Mouse (Mus musculus) right cerebral cortex, postnatal 10 days (tissue): ENCODE results near the gene Klhl29.

Source experiments
- DNase-seq, 2 experiments: peaks; one replicate each; pipeline ENCODE4 v3.0.0; 2021; ENCODE audit warnings: low spot score in 2 of 2

Gene Klhl29

DNA sequence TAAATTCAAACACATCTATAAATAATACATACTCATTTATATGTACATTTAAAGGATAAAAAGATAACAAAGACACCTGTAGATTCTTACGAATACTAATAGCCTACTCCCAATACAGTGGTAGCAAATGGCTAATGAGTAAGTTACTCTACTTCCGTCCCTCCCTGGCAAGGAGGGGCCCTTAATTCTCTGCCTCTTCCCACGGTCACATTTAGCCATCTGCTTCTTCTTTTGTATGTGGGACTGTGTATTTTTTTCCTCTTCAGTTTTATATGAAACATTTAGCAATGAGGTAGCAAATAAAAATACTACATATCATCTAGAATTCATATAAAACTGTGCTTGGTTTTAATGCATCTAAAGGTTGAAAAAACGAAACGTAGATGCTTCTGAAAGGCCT lies 73.6 kb downstream of the Klhl29 start:
- DNase-seq = no peak

GRCm38 (mm10) chr12:5296422-5296821 lies 79.1 kb downstream of the Klhl29 start:
- no peak for DNase-seq

DNA sequence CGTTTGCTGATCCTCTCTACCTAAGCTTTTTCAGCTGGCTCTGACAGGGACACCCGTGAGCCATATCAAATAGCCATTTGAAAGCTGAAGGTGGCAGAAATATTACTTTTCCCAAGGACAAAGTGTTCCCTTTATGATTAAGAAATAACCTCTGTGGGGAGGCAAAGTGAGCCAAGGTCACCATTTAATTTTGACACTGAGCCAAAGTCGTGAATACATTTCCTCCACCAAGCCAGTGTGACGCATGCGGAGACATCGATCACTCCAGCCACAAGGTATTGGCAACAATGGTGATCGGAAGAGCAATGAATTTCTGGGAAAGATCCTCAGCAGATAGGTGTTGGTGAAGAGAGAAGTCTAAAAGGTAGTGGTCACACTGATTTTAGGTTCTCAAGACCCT lies 83.2 kb downstream of the Klhl29 start:
- DNase-seq = no peak

GRCm38 (mm10) chr12:5285579-5285978 lies 89.9 kb downstream of the Klhl29 start:
- no peak for DNase-seq

- DNase-seq = no peak
Measured at GRCm38 (mm10) chr12:5284961-5285360, 90.5 kb downstream of the Klhl29 start.

DNA sequence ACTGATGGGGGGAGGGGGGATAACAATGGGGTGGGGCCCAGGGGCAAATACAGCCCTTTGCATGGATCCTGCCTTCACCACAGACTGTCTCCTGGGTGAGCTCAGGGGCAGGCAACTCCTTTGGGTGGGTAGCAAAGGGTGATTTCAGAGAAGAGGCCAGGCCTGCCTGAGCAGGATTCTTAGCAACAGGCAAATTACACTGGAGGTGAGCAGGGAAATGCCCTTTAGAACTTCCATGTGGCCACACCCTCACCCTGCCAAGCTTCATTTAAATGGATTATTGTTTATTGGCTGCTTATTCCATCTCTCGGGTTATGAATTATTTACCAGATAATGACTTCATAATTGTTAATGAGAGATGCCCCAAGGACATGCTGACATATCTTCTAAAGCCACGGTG lies 91.8 kb downstream of the Klhl29 start:
- no peak for DNase-seq

- no peak for DNase-seq
Measured at GRCm38 (mm10) chr12:5282611-5283010, 92.9 kb downstream of the Klhl29 start.

GRCm38 (mm10) chr12:5279873-5280272 lies 95.6 kb downstream of the Klhl29 start:
- no peak for DNase-seq

- DNase-seq = no peak
Measured at GRCm38 (mm10) chr12:5277028-5277427, 98.5 kb downstream of the Klhl29 start.

DNA sequence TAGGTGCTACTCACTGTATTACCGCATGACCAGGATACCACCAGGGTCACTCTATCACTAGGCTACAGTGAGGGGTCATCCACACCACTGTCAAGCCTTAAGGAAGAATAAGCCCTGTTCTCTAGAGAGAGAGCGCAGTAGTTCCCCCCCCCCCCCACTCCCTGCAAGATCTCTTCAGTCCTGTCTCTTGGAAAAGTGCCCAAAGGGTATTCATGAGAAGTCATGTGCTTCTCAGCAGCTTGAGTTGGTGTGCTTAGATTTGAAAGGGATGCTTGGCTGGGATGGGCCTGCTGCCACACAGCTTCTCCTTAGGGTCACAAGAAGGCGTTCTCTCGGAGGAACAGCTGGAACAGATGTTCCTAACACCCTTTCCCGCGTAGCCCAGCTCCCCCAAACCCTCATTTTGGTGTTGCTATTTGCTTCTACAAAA lies 100.0 kb downstream of the Klhl29 start:
- peak in 1 of 2 experiments; percentile 60 for DNase-seq

DNA sequence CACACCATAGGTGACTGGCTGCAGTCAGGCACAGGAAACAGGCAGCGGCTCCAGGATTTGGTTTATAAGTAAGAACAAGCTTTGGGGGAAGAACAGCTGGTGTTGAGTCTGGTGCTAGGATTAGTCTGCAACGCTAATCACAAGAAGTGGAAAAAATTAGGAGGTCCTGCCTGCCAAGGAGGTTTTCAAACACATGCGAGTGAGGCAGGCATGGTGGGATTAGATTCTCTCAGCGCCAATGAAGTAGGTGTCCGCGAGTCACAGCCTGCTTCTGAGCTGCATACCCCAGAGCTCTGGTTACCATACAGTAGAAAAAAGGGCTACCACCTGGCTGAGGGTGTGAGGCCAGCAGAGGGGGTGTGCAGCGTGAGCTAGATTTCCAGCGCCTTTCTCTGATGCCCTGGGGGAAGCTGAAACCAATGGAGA lies 101.0 kb downstream of the Klhl29 start:
- DNase-seq = peak; percentile 51 to 75

DNA sequence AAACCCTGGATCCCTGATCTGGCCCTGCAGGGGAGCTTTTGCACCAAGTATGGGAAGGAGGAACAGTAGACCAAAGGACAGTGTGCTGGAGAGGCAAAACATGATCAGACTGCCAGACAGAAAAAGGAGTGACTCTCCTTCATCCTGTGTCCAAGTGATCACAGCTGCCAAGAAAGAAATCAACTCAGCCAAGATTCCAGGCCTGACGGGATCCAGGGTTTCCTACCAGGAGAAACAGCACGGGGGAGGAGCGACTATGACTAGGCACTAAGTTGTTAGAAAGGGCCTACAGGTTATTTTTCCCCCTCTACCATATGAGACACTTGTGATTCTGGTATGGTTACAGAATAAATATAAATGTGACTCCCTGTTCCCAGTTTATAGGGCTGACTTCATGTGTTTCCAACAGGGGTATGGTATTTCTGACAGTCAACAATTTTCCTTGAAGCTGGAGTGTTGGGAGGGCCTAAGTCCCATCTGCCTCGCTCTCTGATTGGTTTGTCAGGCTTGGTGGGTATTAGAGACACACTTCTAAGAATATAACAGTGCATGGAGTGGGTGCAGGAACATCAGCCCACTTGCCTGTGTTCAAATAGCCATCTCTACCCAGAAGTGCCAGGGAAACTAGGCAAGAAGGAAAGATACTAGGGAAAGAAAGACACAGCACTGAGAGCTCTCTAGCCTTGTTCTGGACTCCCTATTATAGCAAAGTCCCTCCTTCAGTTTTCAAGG lies 102.0 kb downstream of the Klhl29 start:
- peak in 1 of 2 experiments; percentile 40 for DNase-seq

DNA sequence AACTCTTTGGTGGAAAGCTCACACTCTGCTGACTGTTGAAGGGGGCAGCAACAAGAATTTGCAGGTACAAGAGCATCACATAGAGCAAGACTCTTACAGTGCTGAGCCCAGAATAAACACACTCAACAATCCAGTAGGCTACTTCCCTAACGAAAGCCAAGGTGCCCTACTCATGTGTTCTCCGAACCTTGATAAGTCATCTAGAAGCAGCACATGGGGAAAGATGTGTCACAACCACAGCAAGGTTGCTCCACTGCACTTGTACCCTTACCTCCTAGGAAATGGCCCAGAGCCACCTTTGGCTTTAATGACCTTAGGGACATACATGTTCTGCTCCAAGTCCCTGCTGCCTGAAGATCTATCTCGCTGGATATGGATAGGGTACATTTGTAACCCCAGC lies 105.0 kb downstream of the Klhl29 start:
- no peak for DNase-seq

- DNase-seq = no peak
Measured at GRCm38 (mm10) chr12:5269936-5270335, 105.5 kb downstream of the Klhl29 start.

DNA sequence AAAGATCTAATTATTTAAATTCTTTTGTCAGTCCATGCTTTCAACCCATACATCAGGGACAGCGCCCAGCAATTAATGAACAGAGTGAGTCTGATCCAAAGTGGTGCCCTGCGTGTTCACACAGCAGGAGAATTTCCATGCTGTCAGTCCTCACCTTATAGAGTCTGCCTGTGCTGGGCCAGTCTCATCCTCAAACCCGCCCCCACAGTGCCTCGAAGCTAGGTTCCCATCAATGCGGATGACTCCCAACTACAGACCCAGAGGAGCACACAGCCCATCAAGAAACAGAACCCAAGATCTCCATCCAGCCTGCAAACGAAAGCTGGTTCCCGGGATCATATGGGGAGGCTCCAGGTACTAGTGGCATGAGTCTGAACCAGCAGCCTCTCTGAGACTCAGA lies 106.4 kb downstream of the Klhl29 start:
- no peak for DNase-seq

DNA sequence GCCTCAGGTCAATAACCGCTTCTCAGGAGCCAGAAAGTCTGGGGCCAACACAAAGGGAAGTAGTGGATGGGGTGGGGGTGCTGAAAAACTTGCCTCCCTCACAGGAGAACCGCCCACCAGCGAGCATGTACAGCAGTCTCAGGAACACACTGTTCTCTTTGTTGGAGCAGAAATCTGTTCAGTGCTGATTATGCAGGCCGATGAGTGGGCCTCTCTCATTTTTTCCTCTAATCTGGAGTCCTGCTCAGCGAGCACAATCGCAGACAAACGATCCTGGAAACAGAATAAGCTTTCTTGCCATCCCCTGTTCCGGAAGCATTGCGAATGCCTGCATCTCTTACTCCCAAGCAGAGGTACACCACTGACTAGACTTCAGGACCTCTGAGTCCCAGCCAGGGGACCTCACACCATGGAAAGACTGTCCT lies 107.3 kb downstream of the Klhl29 start:
- peak; percentile 83 to 87 for DNase-seq

DNA sequence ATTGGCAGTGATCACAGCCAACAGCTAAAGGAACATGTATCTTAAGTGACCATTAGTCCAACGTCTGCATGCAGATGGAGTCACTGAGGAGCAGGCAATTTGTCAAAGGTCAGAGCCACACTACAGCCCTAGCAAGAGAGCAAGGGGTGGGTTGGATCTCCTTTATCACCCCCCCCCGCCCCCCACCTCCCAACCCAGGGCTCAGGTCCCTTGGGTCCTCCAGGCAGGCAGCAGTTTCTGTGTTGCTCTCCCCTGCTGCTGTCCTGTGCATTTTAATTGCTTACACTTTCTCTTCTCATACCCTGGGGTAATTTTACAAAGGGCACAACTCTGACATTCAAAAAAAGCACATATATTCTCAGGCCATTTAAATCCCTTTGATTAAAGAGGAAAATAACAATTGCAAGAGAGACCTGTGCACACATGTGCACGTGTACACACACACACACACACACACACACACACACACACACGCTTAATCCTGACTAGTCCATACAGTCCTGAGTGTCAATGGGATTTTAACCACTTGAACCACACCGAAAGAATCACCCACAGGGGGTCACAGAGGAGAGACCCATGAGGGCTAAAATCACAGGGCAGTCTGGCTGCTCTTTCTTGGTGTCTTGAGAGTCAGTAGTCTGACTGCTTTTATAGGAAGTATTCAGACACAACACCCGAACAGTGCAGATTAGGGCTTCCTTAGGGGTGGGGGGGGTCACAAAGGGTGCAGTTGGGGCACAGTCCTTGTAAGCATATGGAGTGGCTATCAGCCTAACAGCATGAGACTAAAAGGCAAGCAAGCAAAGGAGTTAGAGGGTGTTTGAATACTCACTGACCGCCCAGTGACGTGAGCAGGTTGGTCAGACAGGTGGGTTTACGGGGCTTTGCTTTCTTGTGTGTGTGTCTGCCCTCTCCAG lies 108.0 kb downstream of the Klhl29 start:
- DNase-seq = no peak

GRCm38 (mm10) chr12:5266773-5267172 lies 108.7 kb downstream of the Klhl29 start:
- DNase-seq = no peak

DNA sequence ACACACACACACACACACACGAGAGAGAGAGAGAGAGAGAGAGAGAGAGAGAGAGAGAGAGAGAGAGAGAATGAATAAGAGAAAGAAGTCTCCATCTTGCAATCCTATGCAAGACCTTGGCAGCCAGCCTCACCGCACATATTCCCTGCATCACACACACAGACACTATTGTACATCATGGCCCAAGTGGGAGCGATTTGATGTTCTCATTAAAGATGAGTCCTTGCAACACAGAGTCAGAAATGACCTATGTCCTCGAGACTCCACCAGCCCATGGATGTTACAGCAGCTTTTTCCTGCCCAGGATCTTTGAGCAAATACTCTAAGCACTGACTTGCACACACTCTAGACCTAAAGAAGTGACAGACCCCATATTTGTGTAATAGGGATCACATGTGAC lies 114.0 kb downstream of the Klhl29 start:
- DNase-seq = no peak

DNA sequence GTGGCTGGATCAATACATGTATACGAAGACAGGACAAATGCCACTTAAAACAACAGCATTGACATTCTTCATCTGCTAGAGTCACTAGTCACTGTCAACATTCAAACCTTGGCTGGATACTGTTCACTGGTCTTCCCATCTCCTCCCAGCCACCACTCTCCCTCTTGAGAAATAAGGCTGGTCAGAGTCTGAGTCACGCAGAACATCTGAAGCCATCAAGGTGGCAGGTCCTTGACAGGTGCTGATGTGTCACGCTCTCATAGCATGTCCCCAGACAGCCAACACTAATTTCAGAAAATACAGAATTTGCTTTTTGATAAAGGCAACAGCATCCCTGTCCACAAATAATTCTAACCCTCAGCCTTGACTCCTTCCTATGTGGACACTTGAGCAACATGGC lies 116.7 kb downstream of the Klhl29 start:
- no peak for DNase-seq

DNA sequence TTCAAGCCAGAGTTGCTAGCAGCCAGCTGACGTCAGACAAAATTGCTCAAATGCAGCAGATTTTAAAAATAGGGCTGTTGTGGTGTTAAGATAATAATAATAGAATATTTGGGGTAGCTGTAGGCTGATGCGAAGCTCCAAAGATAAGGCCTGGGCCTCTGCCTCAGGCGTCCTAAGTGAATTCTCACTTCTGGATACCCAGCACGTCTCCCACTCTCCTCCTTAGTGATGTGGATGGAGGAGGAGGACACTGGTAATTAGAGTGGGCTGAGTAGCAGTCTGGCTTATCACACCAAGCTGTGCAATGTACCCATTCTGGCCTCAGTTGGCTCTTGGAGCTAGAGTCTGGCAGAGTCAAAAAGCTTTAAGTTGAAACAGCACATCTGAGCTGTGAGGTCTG lies 118.3 kb downstream of the Klhl29 start:
- no peak for DNase-seq

DNA sequence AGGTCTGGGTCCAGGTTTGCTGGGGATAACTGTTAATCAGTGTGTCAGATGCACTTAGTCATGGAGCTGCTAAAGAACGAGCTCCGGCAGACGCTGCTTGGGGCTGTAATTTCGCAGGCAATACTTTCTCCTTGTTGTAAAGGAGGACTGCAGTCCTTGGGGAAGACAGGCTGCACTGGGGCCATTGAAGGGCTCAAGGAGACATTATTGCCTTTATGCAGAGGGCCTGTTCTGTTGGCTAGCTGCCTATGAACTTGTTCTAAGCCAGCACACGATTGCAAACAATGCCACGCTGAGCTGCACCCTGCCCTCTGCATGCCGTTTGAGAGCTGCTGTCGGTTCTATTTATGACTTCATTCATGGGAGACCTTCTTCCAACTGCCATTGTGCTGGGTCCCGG lies 120.4 kb downstream of the Klhl29 start:
- no peak for DNase-seq
